Mouse (Mus musculus) midbrain, embryonic 10.5 days (tissue): ENCODE data around the gene Lime1. TPM values are rescaled to one million over a fixed set of nuclear protein-coding genes. Genes with fewer than 3 reads are reported as not detected.

Experiments used
- polyA plus RNA-seq: library from polyadenylated mRNA; unstranded; fragments of >200 nt; fragmentation: Nextera tagmentation; extraction: Ambion mirVana; gene quantifications from 2 replicates; pipeline ENCODE4 v1.2.1, GENCODE M21; 2016

Gene Lime1
- polyA plus RNA-seq, 1 experiment from 2014 or later: 26.0 TPM

Other genes starting within 250 kb of the Lime1 start
- gene Kcnq2, start 244.8 kb upstream of the Lime1 start, polyA plus RNA-seq: 3.5 and 9.7 TPM in 2 replicates
- gene Eef1a2, start 223.1 kb upstream of the Lime1 start, polyA plus RNA-seq: 0.29 TPM in 1 of 2 replicates, not detected in the other
- gene Ppdpf, start 192.8 kb upstream of the Lime1 start, polyA plus RNA-seq: 375 and 418 TPM in 2 replicates
- 0.07 TPM in 1 of 2 replicates, not detected in the other for gene Ptk6, start 177.3 kb upstream of the Lime1 start, polyA plus RNA-seq
- gene Srms, start 166.9 kb upstream of the Lime1 start, polyA plus RNA-seq: 0.10 and 0.20 TPM in 2 replicates
- gene Fndc11, start 160.1 kb upstream of the Lime1 start, polyA plus RNA-seq: 0.10 and 0.15 TPM in 2 replicates
- gene Helz2, start 138.1 kb upstream of the Lime1 start, polyA plus RNA-seq: 0.62 and 0.78 TPM in 2 replicates
- 18.1 and 21.8 TPM in 2 replicates for gene Gmeb2, start 92.0 kb upstream of the Lime1 start, polyA plus RNA-seq
- 133 and 240 TPM in 2 replicates for gene Stmn3, start 65.6 kb upstream of the Lime1 start, polyA plus RNA-seq
- 61.5 and 71.4 TPM in 2 replicates for gene Rtel1, start 60.3 kb upstream of the Lime1 start, polyA plus RNA-seq
- 45.0 and 50.5 TPM in 2 replicates for gene Zgpat, start 15.2 kb upstream of the Lime1 start, polyA plus RNA-seq
- 79.2 and 85.6 TPM in 2 replicates for gene Arfrp1, start 14.7 kb upstream of the Lime1 start, polyA plus RNA-seq
- 16.8 and 19.0 TPM in 2 replicates for gene Zbtb46, start 79.3 kb downstream of the Lime1 start, polyA plus RNA-seq
- 0.07 TPM in 1 of 2 replicates, not detected in the other for gene Abhd16b, start 113.1 kb downstream of the Lime1 start, polyA plus RNA-seq
- gene Tpd52l2, start 117.1 kb downstream of the Lime1 start, polyA plus RNA-seq: 164 and 167 TPM in 2 replicates
- 95.6 and 110 TPM in 2 replicates for gene Dnajc5, start 140.4 kb downstream of the Lime1 start, polyA plus RNA-seq
- gene Uckl1, start 204.8 kb downstream of the Lime1 start, polyA plus RNA-seq: 49.8 and 59.3 TPM in 2 replicates
- 82.0 and 85.4 TPM in 2 replicates for gene Prpf6, start 211.8 kb downstream of the Lime1 start, polyA plus RNA-seq
- 34.6 and 48.0 TPM in 2 replicates for gene Zfp512b, start 212.7 kb downstream of the Lime1 start, polyA plus RNA-seq
- 36.4 and 56.1 TPM in 2 replicates for gene Samd10, start 219.1 kb downstream of the Lime1 start, polyA plus RNA-seq